Mouse (Mus musculus): ENCODE results near the gene Wtap.
"Not testable (repeated sequence)": the region's sequence is repeated elsewhere in the genome, so short reads cannot be mapped to it uniquely, and the experiment has no call there.

Wtap gene

GRCm38 (mm10) chr17:12963476-12963875 is 30.5 kb downstream of the Wtap start:
- no peak for DNase-seq (ENCODE audit: inconsistent ontology term)

GRCm38 (mm10) chr17:12960331-12960873 is 33.6 kb downstream of the Wtap start, which contains the start of gene Acat2:
TSS of gene Acat2 (minus strand) at chr17:12960747.
- DNase-seq (ENCODE audit: inconsistent ontology term): peak; percentile 95

GRCm38 (mm10) chr17:12959377-12959776 is 34.6 kb downstream of the Wtap start:
- DNase-seq (ENCODE audit: inconsistent ontology term): not testable (repeated sequence)

GRCm38 (mm10) chr17:12956664-12957063 is 37.3 kb downstream of the Wtap start:
- no peak for DNase-seq (ENCODE audit: inconsistent ontology term)

GRCm38 (mm10) chr17:12949669-12950068 is 44.3 kb downstream of the Wtap start:
- no peak for DNase-seq (ENCODE audit: inconsistent ontology term)

- DNase-seq (ENCODE audit: inconsistent ontology term): no peak
Measured at GRCm38 (mm10) chr17:12942459-12943162, 51.4 kb downstream of the Wtap start.

GRCm38 (mm10) chr17:12941543-12942260 is 52.3 kb downstream of the Wtap start:
- no peak for DNase-seq (ENCODE audit: inconsistent ontology term)

GRCm38 (mm10) chr17:12940151-12940805 is 53.7 kb downstream of the Wtap start, which contains the start of gene Acat3:
TSS of gene Acat3 (minus strand) at chr17:12940600.
- DNase-seq (ENCODE audit: inconsistent ontology term): peak; percentile 58

GRCm38 (mm10) chr17:12939377-12940148 is 54.4 kb downstream of the Wtap start:
- not testable (repeated sequence) for DNase-seq (ENCODE audit: inconsistent ontology term)

GRCm38 (mm10) chr17:12938077-12938476 is 55.9 kb downstream of the Wtap start:
- DNase-seq (ENCODE audit: inconsistent ontology term): no peak

GRCm38 (mm10) chr17:12937412-12937970 is 56.5 kb downstream of the Wtap start:
- DNase-seq (ENCODE audit: inconsistent ontology term): peak; percentile 51

GRCm38 (mm10) chr17:12935719-12936118 is 58.2 kb downstream of the Wtap start:
- DNase-seq (ENCODE audit: inconsistent ontology term): no peak

GRCm38 (mm10) chr17:12931576-12931975 is 62.4 kb downstream of the Wtap start:
- not testable (repeated sequence) for DNase-seq (ENCODE audit: inconsistent ontology term)

- DNase-seq (ENCODE audit: inconsistent ontology term): no peak
Measured at GRCm38 (mm10) chr17:12925703-12926180, 68.2 kb downstream of the Wtap start.

- no peak for DNase-seq (ENCODE audit: inconsistent ontology term)
Measured at GRCm38 (mm10) chr17:12925001-12925400, 69.0 kb downstream of the Wtap start.

- DNase-seq (ENCODE audit: inconsistent ontology term): no peak
Measured at GRCm38 (mm10) chr17:12921073-12921472, 72.9 kb downstream of the Wtap start.
